Mouse (Mus musculus) heart, postnatal 0 days (tissue): ENCODE measurements around the gene Tbx18.

Source experiments
- CTCF ChIP-seq: IDR thresholded peaks from 2 replicates; pipeline ENCODE4 v1.5.1; 2016; ENCODE audit warnings: antibody characterized with exemption, control low read depth, low read depth
- EP300 ChIP-seq: IDR thresholded peaks from 2 replicates; pipeline ENCODE4 v1.6.1; 2016; ENCODE audit warnings: antibody characterized with exemption, low read depth

DNA sequence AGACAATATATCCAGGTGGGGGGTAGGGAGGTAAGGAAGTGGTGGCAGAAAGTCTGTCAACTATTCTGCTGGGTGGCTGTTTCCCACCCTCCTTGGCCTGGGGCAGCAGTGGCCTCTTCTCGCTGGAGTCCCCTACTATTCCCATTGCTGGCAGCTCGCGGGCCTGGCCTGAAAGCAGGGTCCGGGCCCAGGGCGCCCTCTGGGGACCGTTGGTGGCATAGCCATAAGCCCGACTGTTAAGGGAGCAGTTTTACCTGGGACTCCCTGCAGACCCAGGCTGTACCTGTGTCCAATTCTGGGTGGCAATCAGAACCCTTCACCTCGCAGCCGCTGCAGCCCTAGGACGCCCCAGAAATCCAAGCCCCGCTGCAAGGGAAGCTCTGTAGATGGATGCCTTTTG is 9.6 kb upstream of the Tbx18 start:
- TF ChIP-seq EP300 (no peak), CTCF (peak; percentile 71)
